Mouse (Mus musculus) CH12.LX (cell line): Measurements from ENCODE around the gene Coa4. TPM values are rescaled to one million over a fixed set of nuclear protein-coding genes. Genes with fewer than 3 reads are reported as not detected.

Source experiments
- DNase-seq: peaks from one replicate; pipeline ENCODE4 v3.0.0-alpha.2; 2013; ENCODE audit errors: extremely low read depth
- H3K27ac ChIP-seq: 2 replicates; pipeline ENCODE4 v1.5.1; 2012; ENCODE audit warnings: low read depth, mild to moderate bottlenecking, control low read depth, moderate library complexity; ENCODE audit not compliant: insufficient read depth
- H3K27me3 ChIP-seq: replicated peaks from 2 replicates; pipeline ENCODE3; 2012; ENCODE audit warnings: inconsistent platforms
- H3K36me3 ChIP-seq, 2 experiments: replicated peaks in 1 of 2; 2 replicates each; pipeline versions ENCODE3 to v1.6.1; 2012; ENCODE audit warnings: inconsistent platforms in 1 of 2, low read length in 1 of 2, mild to moderate bottlenecking in 1 of 2, mixed read lengths in 1 of 2, moderate library complexity in 1 of 2; ENCODE audit not compliant: control insufficient read depth in 1 of 2, insufficient read depth in 1 of 2
- H3K4me1 ChIP-seq, 2 experiments: 2 replicates each; pipeline ENCODE4 v1.6.1; 2012; ENCODE audit warnings: inconsistent platforms in 1 of 2, moderate library complexity in 1 of 2; ENCODE audit not compliant: insufficient read depth in 2 of 2, control insufficient read depth in 1 of 2
- H3K4me2 ChIP-seq: 2 replicates; pipeline ENCODE4 v1.6.1; 2012; ENCODE audit warnings: low read depth, mild to moderate bottlenecking, control low read depth; ENCODE audit not compliant: poor library complexity, insufficient read depth, severe bottlenecking
- H3K4me3 ChIP-seq, 3 experiments: fragments of 150-350 bp in 1 of 3; sonication (generic) in 1 of 3; replicated peaks in 1 of 3; 2 replicates each; pipeline versions ENCODE3 to v1.5.1; 2011 to 2012; ENCODE audit warnings: low read depth in 2 of 3, low read length in 2 of 3, mild to moderate bottlenecking in 2 of 3, moderate library complexity in 2 of 3, control low read depth in 1 of 3, improper control_type of control experiment in 1 of 3, inconsistent platforms in 1 of 3, mixed read lengths in 1 of 3; ENCODE audit not compliant: poor library complexity in 1 of 3
- H3K79me2 ChIP-seq: replicated peaks from 2 replicates; pipeline ENCODE4 v1.6.1; 2012; ENCODE audit warnings: mild to moderate bottlenecking, moderate library complexity; ENCODE audit not compliant: control insufficient read depth, poor library complexity, insufficient read depth, severe bottlenecking; ENCODE audit errors: extremely low read depth
- H3K9ac ChIP-seq: 2 replicates; pipeline ENCODE4 v1.6.1; 2012; ENCODE audit warnings: low read depth, mild to moderate bottlenecking, control low read depth, moderate library complexity; ENCODE audit not compliant: insufficient read depth
- H3K9me3 ChIP-seq: replicated peaks from 2 replicates; pipeline ENCODE3; 2012; ENCODE audit warnings: low read length, inconsistent platforms, mixed read lengths
- BHLHE40 ChIP-seq: IDR thresholded peaks from 2 replicates; pipeline ENCODE4 v1.6.1; 2011; ENCODE audit warnings: mild to moderate bottlenecking, low read depth, low read length, improper control_type of control experiment
- CHD2 ChIP-seq: IDR thresholded peaks from 2 replicates; pipeline ENCODE4 v1.6.1; 2011; ENCODE audit warnings: low read length, improper control_type of control experiment
- CTCF ChIP-seq, 2 experiments: IDR thresholded peaks in 1 of 2; conservative IDR thresholded peaks in 1 of 2; 2 replicates each; pipeline ENCODE4 v1.5.1; 2011 to 2012; ENCODE audit warnings: low read depth in 2 of 2, low read length in 2 of 2, improper control_type of control experiment in 1 of 2, inconsistent platforms in 1 of 2, mild to moderate bottlenecking in 1 of 2, moderate library complexity in 1 of 2
- GABPA ChIP-seq: IDR thresholded peaks from 2 replicates; pipeline ENCODE4 v1.6.1; 2012; ENCODE audit warnings: low read depth, low read length, improper control_type of control experiment, inconsistent platforms; ENCODE audit not compliant: insufficient replicate concordance
- HCFC1 ChIP-seq: IDR thresholded peaks from 2 replicates; pipeline ENCODE4 v1.6.1; 2012; ENCODE audit warnings: low read depth, mild to moderate bottlenecking, inconsistent platforms, low read length, improper control_type of control experiment
- JUND ChIP-seq: conservative IDR thresholded peaks from 2 replicates; pipeline ENCODE4 v1.6.1; 2011; ENCODE audit warnings: low read depth, low read length, improper control_type of control experiment
- KAT2A ChIP-seq: IDR thresholded peaks from 2 replicates; pipeline ENCODE4 v1.6.1; 2012; ENCODE audit warnings: low read length, improper control_type of control experiment, inconsistent platforms; ENCODE audit not compliant: insufficient replicate concordance
- MAX ChIP-seq: IDR thresholded peaks from 2 replicates; pipeline ENCODE4 v1.6.1; 2011; ENCODE audit warnings: low read length, improper control_type of control experiment
- MEF2A ChIP-seq: IDR thresholded peaks from 2 replicates; pipeline ENCODE4 v1.6.1; 2014; ENCODE audit warnings: low read depth, mild to moderate bottlenecking, inconsistent platforms, low read length, improper control_type of control experiment, borderline replicate concordance
- MYC ChIP-seq: IDR thresholded peaks from 2 replicates; pipeline ENCODE4 v1.6.1; 2011; ENCODE audit warnings: low read depth, mild to moderate bottlenecking, improper control_type of control experiment, low read length
- NELFE ChIP-seq: IDR thresholded peaks from 2 replicates; pipeline ENCODE4 v1.6.1; 2011; ENCODE audit warnings: low read depth, low read length, improper control_type of control experiment
- NRF1 ChIP-seq: IDR thresholded peaks from 2 replicates; pipeline ENCODE4 v1.6.1; 2014; ENCODE audit warnings: low read depth, mild to moderate bottlenecking, inconsistent platforms, low read length, improper control_type of control experiment, moderate library complexity
- PAX5 ChIP-seq: IDR thresholded peaks from 2 replicates; pipeline ENCODE4 v1.6.1; 2012; ENCODE audit warnings: low read length, inconsistent platforms, mixed read lengths
- POLR2A ChIP-seq: IDR thresholded peaks from 2 replicates; pipeline ENCODE4 v1.6.1; 2011; ENCODE audit warnings: low read depth, mild to moderate bottlenecking, improper control_type of control experiment, low read length
- POLR2AphosphoS2 ChIP-seq: IDR thresholded peaks from 2 replicates; pipeline ENCODE4 v1.6.1; 2011; ENCODE audit warnings: low read depth, low read length, improper control_type of control experiment
- RAD21 ChIP-seq: IDR thresholded peaks from 2 replicates; pipeline ENCODE4 v1.6.1; 2011; ENCODE audit warnings: low read depth, mild to moderate bottlenecking, low read length, improper control_type of control experiment, moderate library complexity
- SIN3A ChIP-seq: IDR thresholded peaks from 2 replicates; pipeline ENCODE4 v1.6.1; 2012; ENCODE audit warnings: low read length, improper control_type of control experiment, inconsistent platforms
- SMC3 ChIP-seq: IDR thresholded peaks from 2 replicates; pipeline ENCODE4 v1.6.1; 2011; ENCODE audit warnings: low read depth, low read length, improper control_type of control experiment
- TBP ChIP-seq: conservative IDR thresholded peaks from 2 replicates; pipeline ENCODE4 v1.6.1; 2011; ENCODE audit warnings: low read depth, low read length, improper control_type of control experiment
- TCF12 ChIP-seq: IDR thresholded peaks from 2 replicates; pipeline ENCODE4 v1.6.1; 2014; ENCODE audit warnings: low read depth, mild to moderate bottlenecking, inconsistent platforms, low read length, improper control_type of control experiment
- USF2 ChIP-seq: conservative IDR thresholded peaks from 2 replicates; pipeline ENCODE4 v1.6.1; 2011; ENCODE audit warnings: low read depth, low read length, improper control_type of control experiment
- ZC3H11A ChIP-seq: IDR thresholded peaks from 2 replicates; pipeline ENCODE4 v1.6.1; 2012; ENCODE audit warnings: low read depth, mild to moderate bottlenecking, inconsistent platforms, low read length, improper control_type of control experiment
- ZKSCAN1 ChIP-seq: IDR thresholded peaks from 2 replicates; pipeline ENCODE4 v1.6.1; 2012; ENCODE audit warnings: low read depth, inconsistent platforms, low read length, improper control_type of control experiment, borderline replicate concordance
- ZMIZ1 ChIP-seq: IDR thresholded peaks from 2 replicates; pipeline ENCODE4 v1.6.1; 2012; ENCODE audit warnings: low read depth, mild to moderate bottlenecking, inconsistent platforms, low read length, improper control_type of control experiment
- dilution Hi-C: fragments of 300-500 bp; cut with MboI; formaldehyde crosslinking; loops from 2 replicates; pipeline ENCODE4 v1.14.3; 2020; ENCODE audit warnings: low sequenced_read_pairs; ENCODE audit not compliant: extremely low pct_unique_long_range_greater_than_20kb, extremely low pct_ligation_motif_present
- in situ Hi-C: fragments of 300-500 bp; cut with MboI; formaldehyde crosslinking; loops from 3 replicates; pipeline ENCODE4 v1.14.3; 2019; ENCODE audit warnings: low sequenced_read_pairs, low pct_ligation_motif_present, low pct_unique_long_range_greater_than_20kb, mixed read lengths
- polyA plus RNA-seq: library from polyadenylated mRNA; unstranded; fragments of >175 nt; gene quantifications from 2 replicates; pipeline ENCODE4 v1.2.1, GENCODE M21; 2012; ENCODE audit warnings: low read depth; ENCODE audit not compliant: insufficient read length
- total RNA-seq, 2 experiments: library from RNA; depleted of rRNA; stranded (reverse); fragments of 300-350 nt in 1 of 2; fragments of >200 nt in 1 of 2; gene quantifications; 2 replicates each; pipeline ENCODE4 v1.2.3; 2012 to 2014

The Coa4 gene
- total and polyA plus RNA-seq, 3 experiments: 22.9 to 24.1 (median 24.1) TPM

DNA sequence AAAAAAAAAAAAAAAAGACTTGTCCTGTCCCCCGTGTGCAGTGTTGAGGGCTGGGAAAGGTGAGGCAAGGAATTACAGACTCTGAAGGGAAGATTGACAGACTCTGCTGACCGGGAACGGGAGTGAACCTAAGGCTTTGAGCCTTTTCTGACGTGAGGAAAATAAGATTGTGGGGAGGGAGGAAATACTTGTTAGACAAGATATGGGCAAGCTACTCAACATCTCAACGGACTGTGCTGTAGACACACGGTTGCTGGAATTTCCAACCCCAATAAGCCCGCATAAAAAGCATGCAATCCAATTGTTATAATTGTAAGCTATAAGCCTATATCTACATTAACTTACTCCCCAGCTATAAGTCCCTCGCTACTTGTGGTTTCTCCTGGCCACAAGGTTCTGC is 12.2 kb upstream of the Coa4 start:
- Histone ChIP-seq H3K9ac (no peak overlapping the region), H3K79me2 (no peaks in the 10 kb centered on the region), H3K4me1 (peaks cover 0 to 2% of the 10 kb centered on the region in 2 experiments; a peak in 1 of 4 replicates), H3K9me3 (no peaks in the 10 kb centered on the region), H3K27me3 (no peaks in the 10 kb centered on the region), H3K36me3 (no peaks in the 10 kb centered on the region), H3K4me2 (no peak overlapping the region), H3K4me3 (no peak overlapping the region), H3K27ac (no peak overlapping the region)
- DNase-seq: no peak
- TF ChIP-seq RAD21 (no peak), MEF2A (no peak), BHLHE40 (no peak), NRF1 (no peak), ZMIZ1 (no peak), KAT2A (no peak), NELFE (no peak), POLR2AphosphoS2 (no peak), HCFC1 (no peak), TBP (no peak), PAX5 (no peak), CHD2 (no peak), SMC3 (no peak)
- in situ Hi-C loops (no loop called here), dilution Hi-C loops (no loop called here)

DNA sequence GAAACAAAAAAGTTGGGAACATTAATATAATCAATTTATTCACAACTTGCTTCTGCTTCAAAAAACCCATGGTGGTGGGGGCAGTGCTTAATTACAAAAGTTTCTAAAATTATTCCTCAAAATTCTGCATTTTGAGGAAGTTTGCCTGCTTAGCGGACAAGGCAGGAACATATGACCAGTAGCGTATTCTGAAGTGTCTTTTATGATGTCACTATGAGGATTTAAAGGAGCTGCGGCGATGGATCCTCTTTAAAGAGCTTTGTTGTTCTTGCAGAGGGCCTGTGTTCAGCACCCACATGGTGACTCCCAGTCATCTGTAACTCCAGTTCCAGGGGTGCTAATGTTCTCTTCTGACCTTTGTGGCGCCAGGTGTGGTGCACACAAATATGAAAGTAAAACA is 6.1 kb upstream of the Coa4 start:
- peaks cover 0 to under 1% of the 10 kb centered on the region in 2 experiments; a peak in 1 of 4 replicates for H3K4me1 ChIP-seq
- no peak overlapping the region for H3K9ac ChIP-seq
- dilution Hi-C loops (no loop called here), in situ Hi-C loops (no loop called here)
- no peak overlapping the region for H3K4me3 ChIP-seq
- DNase-seq: no peak
- no peak overlapping the region for H3K27ac ChIP-seq
- TF ChIP-seq CTCF (conservative IDR thresholded peaks at IDR 0.05 in 1 of 2, IDR thresholded peaks at IDR 0.05 in 1 of 2; ENCODE audit: low read depth in 2 of 2, low read length in 2 of 2) (no peak), ZKSCAN1 (no peak), NELFE (no peak), ZMIZ1 (no peak), CHD2 (no peak), TCF12 (no peak), TBP (no peak), ZC3H11A (no peak), KAT2A (no peak), POLR2A (no peak), BHLHE40 (no peak), JUND (no peak), GABPA (no peak), SIN3A (no peak), MYC (no peak), USF2 (no peak), MAX (no peak)
- no peak overlapping the region for H3K4me2 ChIP-seq
- H3K79me2 ChIP-seq: no peaks in the 10 kb centered on the region
- peaks cover 0 to 10% of the 10 kb centered on the region in 2 experiments for H3K36me3 ChIP-seq
- H3K9me3 ChIP-seq: no peaks in the 10 kb centered on the region
- H3K27me3 ChIP-seq: no peaks in the 10 kb centered on the region
